Mouse (Mus musculus): Measurements from ENCODE around the gene Chrd. TPM values are rescaled to one million over a fixed set of nuclear protein-coding genes. Genes with fewer than 3 reads are reported as not detected.

Chrd gene
- polyA plus RNA-seq, 1 experiment from 2014 or later: 4.8 TPM

DNA sequence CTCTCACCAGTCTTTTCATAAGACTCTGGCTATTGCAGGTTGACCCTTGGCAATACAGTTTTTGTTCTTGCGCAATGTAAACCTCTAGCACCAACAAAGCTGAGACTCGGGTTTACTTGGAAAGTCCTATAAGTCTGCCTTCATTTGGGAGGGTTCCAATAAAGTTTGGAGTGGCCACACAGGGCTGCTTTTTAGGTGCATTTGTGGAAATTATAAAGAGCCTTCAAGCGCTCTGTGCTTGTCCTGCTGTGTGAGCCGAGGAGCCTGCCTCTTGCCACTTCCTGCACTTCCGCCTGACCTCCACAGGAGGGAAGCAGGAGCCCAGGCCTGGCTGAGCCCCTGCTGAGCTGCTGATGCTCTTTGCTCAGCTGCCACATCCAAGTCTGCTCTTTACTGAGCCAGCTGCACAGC is 8.6 kb upstream of the Chrd start:
- H3K4me3 ChIP-seq: no peak overlapping the region
- no peak overlapping the region for H3K9ac ChIP-seq (replicated peaks)
- no peak overlapping the region for H3K27ac ChIP-seq (replicated peaks)
- 34% methylated on average over 5 of the region's 5 CpGs for WGBS
- no peaks in the 10 kb centered on the region for H3K27me3 ChIP-seq
- H3K9me3 ChIP-seq: no peaks in the 10 kb centered on the region
- H3K36me3 ChIP-seq: peaks cover 20% of the 10 kb centered on the region
- no peaks in the 10 kb centered on the region for H3K4me1 ChIP-seq
- ATAC-seq (ENCODE audit: low FRiP score, low read depth): peak; percentile 72; the same call in 1 of the 2 replicates
- no peak overlapping the region for H3K4me2 ChIP-seq (replicated peaks)

DNA sequence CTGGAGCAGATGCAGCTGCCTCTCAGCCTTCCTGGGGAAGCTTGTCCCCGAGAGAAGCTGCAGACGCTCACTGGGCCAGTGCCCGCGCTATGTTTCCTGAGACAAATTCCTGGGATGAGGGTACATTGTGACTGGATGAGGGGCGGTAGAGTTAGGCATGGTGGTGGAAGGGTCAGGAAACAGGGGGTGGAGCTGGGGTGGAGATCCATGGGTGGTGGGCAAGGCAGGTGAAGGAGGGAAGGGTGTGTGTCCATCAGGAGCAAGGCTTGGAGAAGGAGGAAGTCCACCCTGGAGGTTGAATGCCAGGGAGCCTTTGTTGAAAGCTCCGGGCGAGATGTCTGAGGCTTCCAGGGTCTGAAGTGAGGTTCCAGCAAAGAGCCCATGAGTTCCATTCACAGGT is 7.6 kb upstream of the Chrd start:
- Histone ChIP-seq H3K36me3 (peaks cover 15% of the 10 kb centered on the region), H3K4me2 (replicated peaks) (no peak overlapping the region), H3K9ac (replicated peaks) (no peak overlapping the region), H3K4me1 (no peaks in the 10 kb centered on the region), H3K4me3 (no peak overlapping the region), H3K27ac (replicated peaks) (no peak overlapping the region), H3K9me3 (no peaks in the 10 kb centered on the region), H3K27me3 (no peaks in the 10 kb centered on the region)
- no peak for ATAC-seq (ENCODE audit: low FRiP score, low read depth)
- WGBS: 83% methylated on average over 7 of the region's 7 CpGs

DNA sequence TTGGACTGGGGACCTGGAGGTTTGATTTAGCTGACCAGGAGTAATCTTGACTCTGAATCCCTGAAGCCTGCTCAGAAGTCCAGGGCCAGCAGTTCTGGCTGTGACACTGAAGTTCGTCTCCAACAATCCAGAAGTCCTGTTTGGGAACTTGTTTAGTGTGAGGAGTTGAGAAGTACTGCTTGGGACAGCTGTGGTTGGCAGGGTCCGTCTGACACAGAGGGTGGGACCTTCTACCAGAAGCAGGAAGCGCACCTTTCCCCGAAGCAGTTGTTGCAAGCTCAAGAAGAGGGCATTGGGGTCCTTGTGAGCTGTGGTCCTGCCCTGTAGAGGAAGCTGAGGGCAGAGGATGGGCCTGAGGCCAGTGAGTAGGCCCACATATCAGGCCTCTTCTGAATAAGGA is 7.2 kb upstream of the Chrd start:
- peaks cover 11% of the 10 kb centered on the region for H3K36me3 ChIP-seq
- H3K4me3 ChIP-seq: no peak overlapping the region
- no peak for ATAC-seq (ENCODE audit: low FRiP score, low read depth)
- H3K9ac ChIP-seq (replicated peaks): no peak overlapping the region
- H3K9me3 ChIP-seq: no peaks in the 10 kb centered on the region
- no peaks in the 10 kb centered on the region for H3K4me1 ChIP-seq
- no peak overlapping the region for H3K4me2 ChIP-seq (replicated peaks)
- no peaks in the 10 kb centered on the region for H3K27me3 ChIP-seq
- no peak overlapping the region for H3K27ac ChIP-seq (replicated peaks)
- WGBS: 79% methylated on average over 4 of the region's 4 CpGs

DNA sequence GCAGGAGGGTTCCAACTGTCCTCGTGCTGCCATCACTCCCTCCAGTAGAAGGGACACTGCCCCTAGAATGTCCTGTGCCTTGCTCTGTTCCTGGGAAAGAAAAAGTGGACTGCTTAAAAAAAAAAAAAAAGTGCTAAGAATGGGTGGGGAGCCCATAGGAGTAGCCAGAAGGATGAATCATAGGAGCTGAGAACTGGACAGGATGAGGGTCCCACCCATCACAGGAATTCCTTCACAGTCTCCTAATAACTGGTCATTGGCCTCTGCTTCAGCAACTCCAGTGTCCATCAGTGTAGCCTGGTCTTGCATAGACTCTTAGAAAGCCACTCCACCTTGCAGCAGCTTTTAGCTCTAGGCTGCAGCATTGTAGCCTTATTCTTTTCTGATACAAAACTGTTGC is 6.5 kb upstream of the Chrd start:
- Histone ChIP-seq H3K9me3 (no peaks in the 10 kb centered on the region), H3K4me3 (no peak overlapping the region), H3K4me2 (replicated peaks) (no peak overlapping the region), H3K36me3 (peaks cover 10% of the 10 kb centered on the region), H3K9ac (replicated peaks) (no peak overlapping the region), H3K27ac (replicated peaks) (no peak overlapping the region), H3K4me1 (no peaks in the 10 kb centered on the region), H3K27me3 (no peaks in the 10 kb centered on the region)
- WGBS: 72% methylated on average over 1 of the region's 1 CpGs
- ATAC-seq (ENCODE audit: low FRiP score, low read depth): no peak

DNA sequence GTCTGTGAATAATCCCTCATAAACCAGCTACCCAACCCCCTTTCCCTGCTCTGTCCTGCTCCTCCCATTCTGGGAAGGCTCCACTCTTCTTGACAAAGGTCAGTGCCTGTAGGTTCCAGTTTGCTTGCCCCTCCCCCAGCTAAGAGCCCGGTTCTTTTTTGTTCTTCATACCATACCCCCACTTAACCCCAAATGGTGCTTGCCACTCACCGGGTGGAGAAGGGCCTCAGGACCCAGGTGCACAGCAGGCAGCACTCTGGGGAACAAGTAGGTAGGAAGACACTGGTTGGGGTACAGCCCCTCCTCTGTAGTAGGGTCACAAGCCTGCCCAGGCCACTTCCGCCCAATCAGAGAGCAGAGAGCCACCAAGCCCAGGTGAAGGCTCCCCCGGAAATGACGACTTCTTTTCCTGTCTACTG is 2.6 kb upstream of the Chrd start:
- Histone ChIP-seq H3K4me3 (no peak overlapping the region), H3K4me2 (replicated peaks) (no peak overlapping the region), H3K9me3 (no peaks in the 10 kb centered on the region), H3K36me3 (no peaks in the 10 kb centered on the region), H3K27me3 (peaks cover 19% of the 10 kb centered on the region), H3K27ac (replicated peaks) (no peak overlapping the region), H3K4me1 (peaks cover 23% of the 10 kb centered on the region), H3K9ac (replicated peaks) (no peak overlapping the region)
- no peak for ATAC-seq (ENCODE audit: low FRiP score, low read depth)
- WGBS: 36% methylated on average over 5 of the region's 5 CpGs

DNA sequence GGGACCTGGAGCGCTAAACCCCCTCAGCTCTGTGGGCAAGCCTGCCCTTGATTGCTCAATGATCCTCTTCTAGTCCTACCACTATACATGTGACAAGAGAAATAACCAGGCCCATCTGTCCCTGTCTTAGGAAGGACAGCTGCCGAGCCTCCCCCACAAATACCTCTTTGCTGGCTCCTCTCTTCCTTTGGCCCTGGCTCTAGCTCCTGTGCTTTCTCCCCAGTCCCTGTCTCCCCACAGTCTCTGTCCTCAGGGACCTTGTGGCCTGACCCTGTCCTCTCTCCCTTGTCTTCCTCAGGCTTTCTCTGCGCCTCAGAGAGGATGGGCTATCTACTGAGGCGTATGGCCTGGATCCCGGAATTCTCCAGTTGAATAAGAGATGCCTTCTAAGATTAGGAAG is 1.2 kb upstream of the Chrd start:
- peaks cover 23% of the 10 kb centered on the region for H3K4me1 ChIP-seq
- no peak overlapping the region for H3K9ac ChIP-seq (replicated peaks)
- ATAC-seq (ENCODE audit: low FRiP score, low read depth): no peak
- H3K27me3 ChIP-seq: peaks cover 33% of the 10 kb centered on the region
- WGBS: 64% methylated on average over 5 of the region's 5 CpGs
- H3K4me2 ChIP-seq (replicated peaks): peak overlapping the region; percentile 5; the same call in 1 of the 2 replicates
- no peak overlapping the region for H3K4me3 ChIP-seq
- no peaks in the 10 kb centered on the region for H3K9me3 ChIP-seq
- no peak overlapping the region for H3K27ac ChIP-seq (replicated peaks)
- H3K36me3 ChIP-seq: no peaks in the 10 kb centered on the region

DNA sequence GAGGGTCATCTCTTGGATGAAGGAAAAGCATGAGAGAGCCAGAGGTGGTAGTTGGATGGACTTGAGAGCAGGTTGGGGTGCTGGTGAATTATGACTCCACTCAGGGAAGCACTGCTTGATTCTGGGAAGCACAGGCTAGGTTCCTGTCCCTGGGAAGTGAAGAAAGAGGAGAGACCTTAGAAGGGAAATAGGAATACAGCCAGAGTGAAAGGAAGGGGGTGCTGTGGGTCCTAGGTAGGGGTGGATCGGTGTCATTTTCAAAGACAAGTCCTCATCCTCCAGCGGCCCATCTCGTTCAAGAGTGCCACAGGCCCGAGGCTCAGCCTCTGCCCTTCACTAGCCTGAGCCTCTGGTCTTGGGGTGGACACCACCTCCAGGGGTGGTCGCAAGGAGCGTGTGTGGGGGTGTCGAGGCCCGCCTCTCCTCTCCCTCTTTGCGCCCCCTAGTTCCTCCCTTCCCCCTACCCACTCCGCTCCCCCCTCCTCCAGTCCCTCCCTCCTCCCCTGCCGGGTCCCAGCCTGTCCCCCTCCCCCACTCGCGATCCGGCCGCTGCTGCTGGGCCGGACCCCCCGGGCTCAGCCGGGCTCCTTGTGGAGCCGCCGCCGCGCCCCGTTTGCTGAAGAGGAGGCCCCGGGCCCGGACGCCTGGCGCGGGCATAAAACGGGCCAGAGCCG is 539 bp upstream of the Chrd start:
- WGBS: 0% methylated on average over 20 of the region's 30 CpGs
- H3K4me1 ChIP-seq: peaks cover 23% of the 10 kb centered on the region
- no peaks in the 10 kb centered on the region for H3K9me3 ChIP-seq
- no peaks in the 10 kb centered on the region for H3K36me3 ChIP-seq
- H3K9ac ChIP-seq (replicated peaks): peak overlapping the region; percentile 84
- H3K27me3 ChIP-seq: peaks cover 40% of the 10 kb centered on the region
- peak; percentile 57 for ATAC-seq (ENCODE audit: low FRiP score, low read depth)
- peak overlapping the region; percentile 72 for H3K4me3 ChIP-seq
- H3K27ac ChIP-seq (replicated peaks): peak overlapping the region; percentile 77
- H3K4me2 ChIP-seq (replicated peaks): peak overlapping the region; percentile 96

DNA sequence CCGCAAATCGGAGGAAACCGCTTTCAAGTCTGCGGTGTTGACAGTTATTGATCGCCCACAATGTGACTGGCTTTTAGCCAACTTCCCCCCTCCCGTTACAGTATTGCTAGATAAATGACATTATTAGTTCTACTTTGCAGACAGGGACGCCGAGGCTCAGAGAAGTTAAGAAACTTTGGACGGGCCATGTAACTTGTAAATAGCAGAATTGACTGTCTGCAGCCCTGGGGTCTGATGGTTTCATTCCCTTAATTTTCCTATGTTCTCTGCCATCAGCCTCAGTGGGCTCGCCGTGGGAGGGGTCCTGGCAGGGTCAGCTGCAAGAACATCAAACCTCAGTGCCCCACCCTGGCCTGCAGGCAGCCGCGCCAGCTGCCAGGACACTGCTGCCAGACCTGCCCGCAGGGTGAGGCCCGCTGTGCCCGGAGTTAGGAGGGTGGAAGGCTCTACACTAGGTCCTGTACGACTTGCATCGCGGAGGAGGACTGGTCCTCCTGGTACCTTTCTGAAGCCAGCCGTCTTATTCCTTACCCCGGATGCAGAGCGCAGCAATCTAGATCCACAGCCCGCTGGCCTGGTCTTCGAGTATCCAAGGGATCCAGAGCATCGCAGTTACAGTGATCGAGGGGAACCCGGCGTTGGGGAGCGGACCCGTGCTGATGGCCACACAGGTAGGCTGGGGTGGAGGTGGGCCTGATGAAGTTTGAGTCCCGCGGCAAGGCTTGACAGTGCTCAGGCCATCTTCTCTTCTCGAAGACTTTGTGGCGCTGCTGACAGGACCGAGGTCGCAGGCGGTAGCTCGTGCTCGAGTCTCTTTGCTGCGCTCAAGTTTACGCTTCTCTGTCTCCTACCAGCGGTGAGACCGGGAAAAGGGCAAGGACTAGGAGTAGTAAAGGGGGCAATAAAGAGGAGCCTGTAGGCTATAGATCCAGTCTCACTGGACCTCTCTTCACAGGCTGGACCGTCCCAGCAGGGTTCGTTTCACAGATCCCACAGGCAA is 1.1 kb downstream of the Chrd start, which contains the start of gene Thpo:
TSS of gene Thpo (minus strand) at position 781 of the 1,000 bp plus-strand sequence.
- Histone ChIP-seq H3K9ac (replicated peaks) (peak within 1 kb of the TSS; percentile 84), H3K27me3 (peaks cover 40% of the 10 kb centered on the region), H3K27ac (replicated peaks) (peak within 1 kb of the TSS; percentile 77; the same call in 1 of the 2 replicates), H3K4me3 (peak within 1 kb of the TSS; percentile 72), H3K36me3 (no peaks in the 10 kb centered on the region), H3K9me3 (no peaks in the 10 kb centered on the region), H3K4me1 (peaks cover 23% of the 10 kb centered on the region), H3K4me2 (replicated peaks) (peak within 1 kb of the TSS; percentile 96)
- 4% methylated on average over 45 of the region's 45 CpGs for WGBS
- ATAC-seq (ENCODE audit: low FRiP score, low read depth): no peak

DNA sequence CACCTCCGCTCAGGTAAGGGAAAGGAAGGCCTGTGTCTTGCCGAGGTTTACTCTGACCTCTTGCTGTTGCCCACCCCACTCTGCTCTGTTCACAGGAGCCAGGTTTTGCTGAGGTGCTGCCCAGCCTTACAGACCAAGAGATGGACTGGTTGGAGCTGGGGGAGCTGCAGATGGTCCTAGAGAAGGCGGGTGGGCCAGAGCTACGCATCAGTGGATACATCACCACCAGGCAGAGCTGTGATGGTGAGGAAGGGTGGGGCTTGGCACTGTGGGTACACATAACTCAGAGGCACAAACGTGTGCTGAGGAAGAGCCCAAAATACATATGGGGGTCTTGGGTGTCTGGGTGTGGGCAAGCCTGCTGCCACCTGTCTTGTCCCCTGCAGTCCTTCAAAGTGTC is 2.7 kb downstream of the Chrd start:
- Histone ChIP-seq H3K36me3 (no peaks in the 10 kb centered on the region), H3K27ac (replicated peaks) (no peak overlapping the region), H3K4me1 (peaks cover 23% of the 10 kb centered on the region), H3K9me3 (no peaks in the 10 kb centered on the region), H3K9ac (replicated peaks) (no peak overlapping the region), H3K27me3 (peaks cover 40% of the 10 kb centered on the region), H3K4me3 (no peak overlapping the region), H3K4me2 (replicated peaks) (no peak overlapping the region)
- WGBS: 81% methylated on average over 5 of the region's 5 CpGs
- no peak for ATAC-seq (ENCODE audit: low FRiP score, low read depth)

DNA sequence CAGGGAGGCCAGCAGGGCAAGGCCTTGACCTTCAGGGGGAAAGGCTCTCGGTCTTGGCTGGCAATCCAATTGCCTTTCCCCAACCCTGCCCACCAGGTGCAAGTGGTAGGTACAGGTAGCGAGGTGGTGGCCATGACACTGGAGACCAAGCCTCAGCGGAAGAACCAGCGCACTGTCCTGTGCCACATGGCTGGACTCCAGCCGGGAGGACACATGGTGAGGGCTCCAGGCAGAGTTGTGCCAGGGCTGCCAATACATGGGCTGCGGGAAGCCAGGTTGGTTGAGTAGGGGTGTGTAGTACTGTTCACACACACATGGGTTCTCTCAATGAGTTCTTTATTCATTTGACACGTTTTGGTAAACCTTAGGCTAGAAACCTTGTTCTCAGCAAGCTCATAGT is 3.2 kb downstream of the Chrd start:
- 86% methylated on average over 7 of the region's 7 CpGs for WGBS
- ATAC-seq (ENCODE audit: low FRiP score, low read depth): no peak
- Histone ChIP-seq H3K36me3 (no peaks in the 10 kb centered on the region), H3K27ac (replicated peaks) (no peak overlapping the region), H3K4me2 (replicated peaks) (no peak overlapping the region), H3K4me3 (no peak overlapping the region), H3K9ac (replicated peaks) (no peak overlapping the region), H3K9me3 (no peaks in the 10 kb centered on the region), H3K27me3 (peaks cover 40% of the 10 kb centered on the region), H3K4me1 (peaks cover 23% of the 10 kb centered on the region)

DNA sequence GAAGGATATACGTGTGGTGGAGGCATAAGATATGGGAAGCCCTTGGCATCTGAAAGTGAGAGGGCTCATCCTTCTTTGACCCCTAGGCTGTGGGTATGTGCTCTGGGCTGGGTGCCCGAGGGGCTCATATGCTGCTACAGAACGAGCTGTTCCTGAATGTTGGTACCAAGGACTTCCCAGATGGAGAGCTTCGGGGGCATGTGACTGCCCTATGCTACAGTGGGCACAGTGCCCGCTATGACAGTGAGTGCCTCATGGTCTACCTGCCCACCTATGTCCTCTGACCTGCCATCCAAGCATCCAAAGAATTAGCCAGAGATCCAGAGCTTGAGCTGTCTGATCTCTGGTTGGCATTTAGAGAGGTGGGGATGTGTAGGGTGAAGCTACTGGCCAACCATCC is 3.9 kb downstream of the Chrd start:
- ATAC-seq (ENCODE audit: low FRiP score, low read depth): no peak
- WGBS: 83% methylated on average over 5 of the region's 5 CpGs

DNA sequence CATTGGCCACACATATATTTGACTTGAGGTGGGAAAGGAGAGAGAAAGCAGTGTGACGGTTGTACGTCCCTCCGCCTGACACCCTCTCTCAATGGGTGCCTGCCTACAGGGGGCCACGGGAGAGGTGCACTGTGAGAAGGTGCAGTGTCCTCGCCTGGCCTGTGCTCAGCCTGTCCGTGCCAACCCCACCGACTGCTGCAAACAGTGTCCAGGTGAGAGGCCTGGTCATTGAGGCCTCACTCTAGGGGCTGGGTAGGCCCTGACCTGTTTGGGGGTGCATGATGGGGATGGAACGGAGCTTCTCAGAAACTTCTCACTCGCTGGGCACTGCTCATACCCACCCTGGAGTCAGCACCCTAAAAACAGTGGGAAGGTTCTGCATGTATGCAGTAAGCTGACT is 6.9 kb downstream of the Chrd start:
- Histone ChIP-seq H3K4me2 (replicated peaks) (no peak overlapping the region), H3K27me3 (peaks cover 26% of the 10 kb centered on the region), H3K9ac (replicated peaks) (no peak overlapping the region), H3K4me1 (no peaks in the 10 kb centered on the region), H3K27ac (replicated peaks) (no peak overlapping the region), H3K36me3 (no peaks in the 10 kb centered on the region), H3K4me3 (no peak overlapping the region), H3K9me3 (no peaks in the 10 kb centered on the region)
- ATAC-seq (ENCODE audit: low FRiP score, low read depth): no peak
- WGBS: 92% methylated on average over 9 of the region's 9 CpGs

More for the DNA sequence above, 3.9 kb downstream of the Chrd start:
- Histone ChIP-seq H3K9me3 (no peaks in the 10 kb centered on the region), H3K27ac (replicated peaks) (no peak overlapping the region), H3K36me3 (no peaks in the 10 kb centered on the region), H3K27me3 (peaks cover 40% of the 10 kb centered on the region), H3K4me3 (no peak overlapping the region), H3K4me1 (peaks cover 23% of the 10 kb centered on the region), H3K4me2 (replicated peaks) (no peak overlapping the region), H3K9ac (replicated peaks) (no peak overlapping the region)

Measured in midbrain, embryonic 12.5 days (tissue).